Mouse (Mus musculus) forebrain, embryonic 11.5 days (tissue): Measurements from ENCODE around the gene Gins2. TPM values are rescaled to one million over a fixed set of nuclear protein-coding genes. Genes with fewer than 3 reads are reported as not detected.

Experiments
- ATAC-seq: fragments of 200-750 bp; cut with Nextera tagmentation; replicated peaks from 2 replicates; pipeline ENCODE4 v1.8.0; 2017; ENCODE audit warnings: moderate TSS enrichment; ENCODE audit not compliant: low FRiP score
- DNase-seq: peaks from one replicate; pipeline ENCODE4 v3.0.0-alpha.2; 2017; ENCODE audit warnings: low spot score
- H3K27ac ChIP-seq: fragments of 300-500 bp; sonication (generic); 2 replicates; pipeline ENCODE4 v1.5.1; 2014; ENCODE audit warnings: low read depth, low read length
- H3K27me3 ChIP-seq: fragments of 300-500 bp; sonication (generic); 2 replicates; pipeline ENCODE4 v1.6.1; 2014; ENCODE audit warnings: mild to moderate bottlenecking, low read length, mixed read lengths; ENCODE audit not compliant: control insufficient read depth, insufficient read depth
- H3K36me3 ChIP-seq: fragments of 300-500 bp; sonication (generic); 2 replicates; pipeline ENCODE4 v1.6.1; 2014; ENCODE audit warnings: mild to moderate bottlenecking, low read length, moderate library complexity, mixed read lengths; ENCODE audit not compliant: control insufficient read depth, insufficient read depth
- H3K4me1 ChIP-seq: fragments of 300-500 bp; sonication (generic); replicated peaks from 2 replicates; pipeline ENCODE4 v1.6.1; 2014; ENCODE audit warnings: low read length, mixed read lengths; ENCODE audit not compliant: control insufficient read depth, insufficient read depth
- H3K4me2 ChIP-seq: fragments of 300-500 bp; sonication (generic); 2 replicates; pipeline ENCODE4 v1.6.1; 2014; ENCODE audit warnings: low read depth, mild to moderate bottlenecking, low read length, moderate library complexity, mixed read lengths; ENCODE audit not compliant: severe bottlenecking
- H3K4me3 ChIP-seq: fragments of 300-500 bp; sonication (generic); 2 replicates; pipeline ENCODE4 v1.5.1; 2014; ENCODE audit warnings: low read depth, low read length
- H3K9ac ChIP-seq: fragments of 300-500 bp; sonication (generic); 2 replicates; pipeline ENCODE4 v1.6.1; 2014; ENCODE audit warnings: low read length
- H3K9me3 ChIP-seq: fragments of 300-500 bp; sonication (generic); 2 replicates; pipeline ENCODE4 v1.6.1; 2016; ENCODE audit warnings: low read length, mixed read lengths; ENCODE audit not compliant: control insufficient read depth
- WGBS: fragments of 180-500 bp; shearing (Covaris S2); extraction: QIAGEN DNeasy Blood & Tissue Kit; methylation state at CpG from one replicate; pipeline ENCODE4 v1.1.7; 2014; 5-methylcytosine and 5-hydroxymethylcytosine counted together
- polyA plus RNA-seq: library from polyadenylated mRNA; unstranded; fragments of >200 nt; fragmentation: Nextera tagmentation; extraction: Ambion mirVana; gene quantifications from 2 replicates; pipeline ENCODE4 v1.2.1, GENCODE M21; 2014

Gene Gins2
- polyA plus RNA-seq, 1 experiment from 2014 or later, result 105 TPM

GRCm38 (mm10) chr8:120591587-120592292, 2.6 kb upstream of the Gins2 start:
- H3K4me1 ChIP-seq, result peaks cover 10% of the 10 kb centered on the region
- no peak overlapping the region for H3K4me3 ChIP-seq
- ATAC-seq (no peak), DNase-seq (no peak)
- no peaks in the 10 kb centered on the region for H3K9me3 ChIP-seq
- H3K4me2 ChIP-seq, result no peak overlapping the region
- no peak overlapping the region for H3K27ac ChIP-seq
- no peak overlapping the region for H3K9ac ChIP-seq
- no peaks in the 10 kb centered on the region for H3K27me3 ChIP-seq
- H3K36me3 ChIP-seq, result no peaks in the 10 kb centered on the region
- 81% methylated on average over 10 of the region's 10 CpGs for whole genome bisulfite sequencing

- peaks cover 12% of the 10 kb centered on the region for H3K4me1 ChIP-seq
- H3K27me3 ChIP-seq, result no peaks in the 10 kb centered on the region
- DNase-seq (no peak), ATAC-seq (no peak)
- H3K36me3 ChIP-seq, result no peaks in the 10 kb centered on the region
- peak overlapping the region; percentile 36 for H3K4me3 ChIP-seq
- peak overlapping the region; percentile 54 for H3K9ac ChIP-seq
- no peak overlapping the region for H3K27ac ChIP-seq
- peak overlapping the region; percentile 73 for H3K4me2 ChIP-seq
- H3K9me3 ChIP-seq, result no peaks in the 10 kb centered on the region
- 63% methylated on average over 2 of the region's 2 CpGs for WGBS
Measured at GRCm38 (mm10) chr8:120589921-120590320, 817 bp upstream of the Gins2 start.

- H3K27ac ChIP-seq, result no peak overlapping the region
- H3K9ac ChIP-seq, result no peak overlapping the region
- no peaks in the 10 kb centered on the region for H3K27me3 ChIP-seq
- DNase-seq (no peak), ATAC-seq (no peak)
- 91% methylated on average over 10 of the region's 10 CpGs for WGBS
- peaks cover 4% of the 10 kb centered on the region for H3K36me3 ChIP-seq
- peaks cover 9% of the 10 kb centered on the region; the same call in 1 of the 2 replicates for H3K4me1 ChIP-seq
- no peaks in the 10 kb centered on the region for H3K9me3 ChIP-seq
- no peak overlapping the region for H3K4me2 ChIP-seq
- H3K4me3 ChIP-seq, result no peak overlapping the region
Measured at GRCm38 (mm10) chr8:120585521-120585920, 3.6 kb downstream of the Gins2 start.

GRCm38 (mm10) chr8:120581811-120582210, 7.3 kb downstream of the Gins2 start:
- 93% methylated on average over 8 of the region's 8 CpGs for WGBS

GRCm38 (mm10) chr8:120581329-120581728, 7.8 kb downstream of the Gins2 start:
- Histone ChIP-seq H3K4me3 (no peak overlapping the region), H3K4me1 (no peaks in the 10 kb centered on the region), H3K9me3 (no peaks in the 10 kb centered on the region), H3K36me3 (peaks cover 14% of the 10 kb centered on the region), H3K4me2 (no peak overlapping the region), H3K27ac (no peak overlapping the region), H3K9ac (no peak overlapping the region), H3K27me3 (no peaks in the 10 kb centered on the region)
- ATAC-seq, result no peak
- no peak for DNase-seq
- WGBS, result 93% methylated on average over 12 of the region's 12 CpGs

More at GRCm38 (mm10) chr8:120581811-120582210, 7.3 kb downstream of the Gins2 start:
- Histone ChIP-seq H3K4me1 (0 out of 2 replicates have a peak, but pooled peaks cover 2% of the 10 kb centered on the region), H3K27ac (no peak overlapping the region), H3K4me2 (no peak overlapping the region), H3K9me3 (no peaks in the 10 kb centered on the region), H3K9ac (no peak overlapping the region), H3K36me3 (peaks cover 13% of the 10 kb centered on the region), H3K4me3 (no peak overlapping the region), H3K27me3 (no peaks in the 10 kb centered on the region)
- ATAC-seq (no peak), DNase-seq (no peak)

- H3K36me3 ChIP-seq, result peaks cover 17% of the 10 kb centered on the region
- ATAC-seq, result no peak
Measured at GRCm38 (mm10) chr8:120580336-120581000, 8.6 kb downstream of the Gins2 start.

GRCm38 (mm10) chr8:120577821-120578220, 11.3 kb downstream of the Gins2 start:
- Histone ChIP-seq H3K27ac (no peak overlapping the region), H3K36me3 (peaks cover 29% of the 10 kb centered on the region), H3K4me3 (no peak overlapping the region), H3K4me1 (no peaks in the 10 kb centered on the region), H3K27me3 (no peaks in the 10 kb centered on the region), H3K9me3 (no peaks in the 10 kb centered on the region), H3K4me2 (no peak overlapping the region), H3K9ac (no peak overlapping the region)
- WGBS, result 93% methylated on average over 17 of the region's 17 CpGs
- DNase-seq, result no peak
- no peak for ATAC-seq

More at GRCm38 (mm10) chr8:120580336-120581000, 8.6 kb downstream of the Gins2 start:
- Histone ChIP-seq H3K4me2 (no peak overlapping the region), H3K9ac (no peak overlapping the region), H3K27me3 (no peaks in the 10 kb centered on the region), H3K27ac (no peak overlapping the region), H3K9me3 (no peaks in the 10 kb centered on the region), H3K4me1 (no peaks in the 10 kb centered on the region), H3K4me3 (no peak overlapping the region)
- WGBS, result 95% methylated on average over 8 of the region's 8 CpGs
- no peak for DNase-seq

GRCm38 (mm10) chr8:120575801-120576200, 13.3 kb downstream of the Gins2 start:
- ATAC-seq, result no peak
- Histone ChIP-seq H3K4me2 (no peak overlapping the region), H3K27ac (no peak overlapping the region), H3K9me3 (no peaks in the 10 kb centered on the region), H3K4me3 (no peak overlapping the region), H3K36me3 (peaks cover 29% of the 10 kb centered on the region), H3K9ac (no peak overlapping the region), H3K4me1 (no peaks in the 10 kb centered on the region), H3K27me3 (no peaks in the 10 kb centered on the region)
- 64% methylated on average over 9 of the region's 9 CpGs for WGBS
- no peak for DNase-seq
